Mouse (Mus musculus) MEL (cell line): ENCODE results near the gene Zfand2a. TPM values are rescaled to one million over a fixed set of nuclear protein-coding genes. Genes with fewer than 3 reads are reported as not detected.

ENCODE experiments used
- DNase-seq: peaks from one replicate; pipeline ENCODE4 v3.0.0; 2011; ENCODE audit warnings: low read depth, low spot score
- H3K27ac ChIP-seq: 2 replicates; pipeline ENCODE4 v1.5.1; 2012; ENCODE audit warnings: low read depth, mild to moderate bottlenecking, control low read depth, low read length, moderate library complexity; ENCODE audit not compliant: control insufficient read depth
- H3K27me3 ChIP-seq, 2 experiments: fragments of 150-350 bp in 1 of 2; sonication (generic) in 1 of 2; 2 replicates each; pipeline ENCODE4 v1.6.1; 2012; ENCODE audit warnings: low read length in 2 of 2, mild to moderate bottlenecking in 2 of 2, improper control_type of control experiment in 1 of 2, moderate library complexity in 1 of 2; ENCODE audit not compliant: insufficient read depth in 2 of 2, control insufficient read depth in 1 of 2
- H3K36me3 ChIP-seq, 2 experiments: 2 replicates each; pipeline ENCODE4 v1.6.1; 2012 to 2014; ENCODE audit warnings: low read length in 2 of 2, improper control_type of control experiment in 1 of 2, inconsistent platforms in 1 of 2, mild to moderate bottlenecking in 1 of 2; ENCODE audit not compliant: insufficient read depth in 2 of 2, control insufficient read depth in 1 of 2
- H3K4me1 ChIP-seq, 2 experiments: fragments of 150-350 bp in 1 of 2; sonication (generic) in 1 of 2; 2 replicates each; pipeline ENCODE4 v1.6.1; 2012; ENCODE audit warnings: low read length in 2 of 2, improper control_type of control experiment in 1 of 2, mild to moderate bottlenecking in 1 of 2; ENCODE audit not compliant: insufficient read depth in 2 of 2, control insufficient read depth in 1 of 2
- H3K4me3 ChIP-seq, 2 experiments: fragments of 150-350 bp in 1 of 2; sonication (generic) in 1 of 2; 2 replicates each; pipeline ENCODE4 v1.5.1; 2012; ENCODE audit warnings: low read depth in 2 of 2, low read length in 2 of 2, mild to moderate bottlenecking in 2 of 2, moderate library complexity in 2 of 2, control low read depth in 1 of 2, improper control_type of control experiment in 1 of 2; ENCODE audit not compliant: control insufficient read depth in 1 of 2, insufficient read depth in 1 of 2
- H3K79me2 ChIP-seq: 2 replicates; pipeline ENCODE4 v1.6.1; 2012; ENCODE audit warnings: mild to moderate bottlenecking, low read length, moderate library complexity; ENCODE audit not compliant: control insufficient read depth, poor library complexity, insufficient read depth
- H3K9ac ChIP-seq: 2 replicates; pipeline ENCODE4 v1.6.1; 2012; ENCODE audit warnings: low read depth, mild to moderate bottlenecking, control low read depth, low read length, moderate library complexity; ENCODE audit not compliant: control insufficient read depth, poor library complexity, severe bottlenecking
- H3K9me3 ChIP-seq: fragments of 150-350 bp; sonication (generic); replicated peaks from 2 replicates; pipeline ENCODE4 v1.6.1; 2012; ENCODE audit warnings: mild to moderate bottlenecking, low read length, improper control_type of control experiment, moderate library complexity; ENCODE audit not compliant: insufficient read depth
- CTCF ChIP-seq, 3 experiments: IDR thresholded peaks in 2 of 3; conservative IDR thresholded peaks in 1 of 3; 2 replicates each; pipeline ENCODE4 v1.5.1; 2011 to 2012; ENCODE audit warnings: low read length in 3 of 3, low read depth in 2 of 3, mild to moderate bottlenecking in 2 of 3, improper control_type of control experiment in 1 of 3, inconsistent platforms in 1 of 3, mixed read lengths in 1 of 3, moderate library complexity in 1 of 3; ENCODE audit not compliant: control insufficient read depth in 1 of 3, insufficient read depth in 1 of 3, poor library complexity in 1 of 3, severe bottlenecking in 1 of 3
- E2F4 ChIP-seq: IDR thresholded peaks from 2 replicates; pipeline ENCODE4 v1.6.1; 2011; ENCODE audit warnings: low read depth, low read length, improper control_type of control experiment, borderline replicate concordance
- ELF1 ChIP-seq: IDR thresholded peaks from 2 replicates; pipeline ENCODE4 v1.6.1; 2014; ENCODE audit warnings: low read depth, mild to moderate bottlenecking, inconsistent platforms, low read length, improper control_type of control experiment, moderate library complexity
- GABPA ChIP-seq: IDR thresholded peaks from 2 replicates; pipeline ENCODE4 v1.6.1; 2012; ENCODE audit warnings: low read depth, mild to moderate bottlenecking, inconsistent platforms, low read length, improper control_type of control experiment, moderate library complexity
- GATA1 ChIP-seq: IDR thresholded peaks from 2 replicates; pipeline ENCODE4 v1.6.1; 2011; ENCODE audit warnings: low read depth, low read length, improper control_type of control experiment
- HCFC1 ChIP-seq: IDR thresholded peaks from 2 replicates; pipeline ENCODE4 v1.6.1; 2012; ENCODE audit warnings: low read depth, mild to moderate bottlenecking, inconsistent platforms, low read length, improper control_type of control experiment, moderate library complexity
- KAT2A ChIP-seq: conservative IDR thresholded peaks from 2 replicates; pipeline ENCODE4 v1.6.1; 2012; ENCODE audit warnings: low read depth, low read length, improper control_type of control experiment, inconsistent platforms
- MAX ChIP-seq: IDR thresholded peaks from 2 replicates; pipeline ENCODE4 v1.6.1; 2011; ENCODE audit warnings: low read length, improper control_type of control experiment
- MAZ ChIP-seq: IDR thresholded peaks from 2 replicates; pipeline ENCODE4 v1.6.1; 2012; ENCODE audit warnings: low read depth, mild to moderate bottlenecking, inconsistent platforms, low read length, improper control_type of control experiment
- MEF2A ChIP-seq: IDR thresholded peaks from 2 replicates; pipeline ENCODE4 v1.6.1; 2014; ENCODE audit warnings: low read depth, mild to moderate bottlenecking, inconsistent platforms, low read length, improper control_type of control experiment; ENCODE audit not compliant: poor library complexity, insufficient replicate concordance, severe bottlenecking; ENCODE audit errors: extremely low read depth
- POLR2A ChIP-seq, 2 experiments: IDR thresholded peaks; 2 replicates each; pipeline ENCODE4 v1.6.1; 2011 to 2012; ENCODE audit warnings: low read length in 2 of 2, mild to moderate bottlenecking in 2 of 2, control low read depth in 1 of 2, improper control_type of control experiment in 1 of 2, low read depth in 1 of 2, moderate library complexity in 1 of 2; ENCODE audit not compliant: control insufficient read depth in 1 of 2, insufficient read depth in 1 of 2, poor library complexity in 1 of 2
- POLR2AphosphoS2 ChIP-seq: IDR thresholded peaks from 2 replicates; pipeline ENCODE4 v1.6.1; 2011; ENCODE audit warnings: low read length, improper control_type of control experiment
- RAD21 ChIP-seq: IDR thresholded peaks from 2 replicates; pipeline ENCODE4 v1.6.1; 2011; ENCODE audit warnings: mild to moderate bottlenecking, low read depth, low read length, improper control_type of control experiment
- RCOR1 ChIP-seq: IDR thresholded peaks from 2 replicates; pipeline ENCODE4 v1.6.1; 2012; ENCODE audit warnings: low read depth, mild to moderate bottlenecking, inconsistent platforms, low read length, improper control_type of control experiment
- SMC3 ChIP-seq: IDR thresholded peaks from 2 replicates; pipeline ENCODE4 v1.6.1; 2011; ENCODE audit warnings: low read depth, low read length, improper control_type of control experiment
- TAL1 ChIP-seq: IDR thresholded peaks from 2 replicates; pipeline ENCODE4 v1.6.1; 2012; ENCODE audit warnings: mild to moderate bottlenecking, inconsistent platforms, low read length, moderate library complexity, mixed read lengths
- USF2 ChIP-seq, 2 experiments: IDR thresholded peaks; 2 replicates each; pipeline ENCODE4 v1.6.1; 2011 to 2012; ENCODE audit warnings: improper control_type of control experiment in 2 of 2, low read length in 2 of 2, borderline replicate concordance in 1 of 2, inconsistent platforms in 1 of 2, low read depth in 1 of 2, mild to moderate bottlenecking in 1 of 2; ENCODE audit not compliant: insufficient read depth in 1 of 2
- ZC3H11A ChIP-seq: IDR thresholded peaks from 2 replicates; pipeline ENCODE4 v1.6.1; 2012; ENCODE audit warnings: low read depth, mild to moderate bottlenecking, inconsistent platforms, low read length, improper control_type of control experiment
- ZNF384 ChIP-seq: IDR thresholded peaks from 2 replicates; pipeline ENCODE4 v1.6.1; 2012; ENCODE audit warnings: low read depth, mild to moderate bottlenecking, inconsistent platforms, low read length, improper control_type of control experiment
- polyA plus RNA-seq, 2 experiments: library from polyadenylated mRNA; stranded (reverse) in 1 of 2; unstranded in 1 of 2; fragments of >175 nt in 1 of 2; fragments of >200 nt in 1 of 2; gene quantifications; 2 replicates each; pipeline versions ENCODE4 v1.2.1 to v1.2.4; 2012; ENCODE audit warnings: low replicate concordance in 2 of 2, low read depth in 1 of 2; ENCODE audit not compliant: insufficient read length in 2 of 2, insufficient read depth in 1 of 2, missing spikeins in 1 of 2
- total RNA-seq: library from RNA; depleted of rRNA; stranded (reverse); fragments of 300-350 nt; gene quantifications from 2 replicates; pipeline ENCODE4 v1.2.3, GENCODE M21; 2012

Gene Zfand2a
- total and polyA plus RNA-seq, 3 experiments, result 13.8 to 15.3 TPM; not detected in 1

GRCm38 (mm10) chr5:139445258-139445657 lies 39.1 kb downstream of the Zfand2a start:
- H3K27me3 ChIP-seq, result no peaks in the 10 kb centered on the region
- H3K36me3 ChIP-seq, result no peaks in the 10 kb centered on the region
- H3K4me1 ChIP-seq, result no peaks in the 10 kb centered on the region
- no peaks in the 10 kb centered on the region for H3K9me3 ChIP-seq
- H3K79me2 ChIP-seq, result no peaks in the 10 kb centered on the region; the same call in none of the 2 replicates
- H3K9ac ChIP-seq, result no peak overlapping the region
- no peak overlapping the region for H3K27ac ChIP-seq
- TF ChIP-seq POLR2AphosphoS2 (no peak), TAL1 (no peak), POLR2A (IDR thresholded peaks at IDR 0.05; ENCODE audit: control insufficient read depth in 1 of 2, insufficient read depth in 1 of 2, low read depth in 1 of 2, low read length in 2 of 2, poor library complexity in 1 of 2) (no peak), USF2 (IDR thresholded peaks at IDR 0.05; ENCODE audit: borderline replicate concordance in 1 of 2, insufficient read depth in 1 of 2, low read depth in 1 of 2, low read length in 2 of 2) (no peak), RAD21 (no peak), ZNF384 (no peak), HCFC1 (no peak), SMC3 (no peak), ELF1 (no peak), MEF2A (no peak), E2F4 (no peak)
- H3K4me3 ChIP-seq, result no peak overlapping the region
- no peak for DNase-seq

GRCm38 (mm10) chr5:139442962-139443361 lies 41.4 kb downstream of the Zfand2a start:
- no peaks in the 10 kb centered on the region for H3K9me3 ChIP-seq
- H3K36me3 ChIP-seq, result no peaks in the 10 kb centered on the region
- no peak overlapping the region for H3K4me3 ChIP-seq
- H3K27ac ChIP-seq, result no peak overlapping the region
- no peak overlapping the region for H3K9ac ChIP-seq
- peaks cover 1% of the 10 kb centered on the region for H3K79me2 ChIP-seq
- TF ChIP-seq MAX, result no peak
- no peak for TF ChIP-seq CTCF (IDR thresholded peaks at IDR 0.05 in 2 of 3, conservative IDR thresholded peaks at IDR 0.05 in 1 of 3; ENCODE audit: control insufficient read depth in 1 of 3, insufficient read depth in 1 of 3, low read depth in 2 of 3, low read length in 3 of 3, poor library complexity in 1 of 3, severe bottlenecking in 1 of 3)
- no peak for TF ChIP-seq GABPA
- TF ChIP-seq HCFC1, result no peak
- TF ChIP-seq MAZ, result no peak
- TF ChIP-seq GATA1, result no peak
- no peak for TF ChIP-seq E2F4
- no peak for TF ChIP-seq KAT2A
- no peak for TF ChIP-seq RCOR1
- no peak for TF ChIP-seq ZC3H11A
- no peaks in the 10 kb centered on the region for H3K27me3 ChIP-seq
- DNase-seq, result no peak
- H3K4me1 ChIP-seq, result no peaks in the 10 kb centered on the region
